Mouse (Mus musculus): ENCODE measurements at regions not wholly inside any gene's neighbourhood (a gene's known extent, or its start where the extent isn't known, plus 50 kb on each side); places are given as distances from the start of the nearest gene placed in this dataset.

GRCm38 (mm10) chr8:39315521-39316233, 1359.2 kb upstream of the Adam24 start:
- TF ChIP-seq CTCF (IDR thresholded peaks at IDR 0.05): no peak
- TF ChIP-seq EP300 (IDR thresholded peaks at IDR 0.05): no peak

All from lung, postnatal 0 days (tissue).